Mouse (Mus musculus): ENCODE measurements at regions not wholly inside any gene's neighbourhood (a gene's known extent, or its start where the extent isn't known, plus 50 kb on each side); places are given as distances from the start of the nearest gene placed in this dataset.
"Not testable (repeated sequence)": the region's sequence is repeated elsewhere in the genome, so short reads cannot be mapped to it uniquely, and the experiment has no call there.

DNA sequence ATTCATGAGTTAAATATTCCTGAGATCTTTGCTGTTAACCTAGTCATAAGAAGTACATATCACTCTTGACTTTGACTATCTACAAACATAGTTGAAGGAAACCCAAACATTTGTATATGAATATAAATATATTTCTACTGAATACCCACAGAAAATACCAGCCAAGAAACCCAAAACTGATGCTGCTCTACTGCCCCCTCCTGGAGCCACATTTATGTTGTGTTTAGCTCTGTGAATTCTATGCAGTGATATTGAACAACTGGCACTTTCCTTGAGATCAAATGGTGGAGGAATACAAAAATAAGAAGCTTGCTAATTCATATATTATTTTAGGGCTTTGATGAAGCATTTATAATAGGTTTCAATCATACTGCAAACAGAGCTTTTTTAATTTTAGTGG, 89.7 kb upstream of the Mageb16 start:
- TF ChIP-seq CTCF (IDR thresholded peaks at IDR 0.05; ENCODE audit: borderline replicate concordance, extremely low read depth, insufficient read depth, insufficient read length) (peak; percentile 8; the same call in 1 of the 2 replicates), POLR2A (IDR thresholded peaks at IDR 0.05; ENCODE audit: borderline replicate concordance, extremely low read depth, insufficient read depth, insufficient read length, poor library complexity, severe bottlenecking) (no peak)
- peak; percentile 38 for DNase-seq (ENCODE audit: low read depth)

DNA sequence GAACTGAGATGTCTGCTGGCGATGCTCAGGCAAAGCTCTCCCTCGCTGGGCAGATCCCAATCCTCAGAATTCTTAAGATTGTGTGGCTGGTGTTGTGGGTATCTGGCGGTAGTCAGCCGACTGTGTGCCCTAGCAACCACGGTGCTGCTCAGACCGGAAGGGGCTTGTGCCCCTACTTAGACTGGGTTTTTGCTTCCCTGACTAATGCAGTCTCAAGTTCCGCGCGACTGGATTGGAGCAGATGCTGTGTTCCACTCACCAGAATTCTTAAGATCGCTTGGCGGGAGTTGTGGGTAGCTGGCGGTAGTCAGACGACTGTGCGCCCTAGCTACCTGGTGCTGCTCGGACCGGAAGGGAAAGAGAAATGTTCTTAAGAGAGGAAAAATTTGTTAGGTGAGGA, 87.4 kb upstream of the Mageb16 start:
- DNase-seq (ENCODE audit: low read depth): not testable (repeated sequence)
